Mouse (Mus musculus) forebrain, embryonic 13.5 days (tissue): Measurements from ENCODE around the gene Cdkn1b. TPM values are rescaled to one million over a fixed set of nuclear protein-coding genes. Genes with fewer than 3 reads are reported as not detected.
A peak's percentile ranks its signal among the peaks of the same experiment; 100 is the strongest.

Source experiments
- ATAC-seq: fragments of 200-750 bp; cut with Nextera tagmentation; 2 replicates; pipeline ENCODE4 v1.8.0; 2017
- H3K27ac ChIP-seq: fragments of 300-500 bp; sonication (generic); 2 replicates; pipeline ENCODE4 v1.5.1; 2015; ENCODE audit warnings: inconsistent platforms, mild to moderate bottlenecking, moderate library complexity
- H3K27me3 ChIP-seq: fragments of 300-500 bp; sonication (generic); 2 replicates; pipeline ENCODE4 v1.6.1; 2015; ENCODE audit warnings: mild to moderate bottlenecking, inconsistent platforms
- H3K36me3 ChIP-seq: fragments of 300-500 bp; sonication (generic); 2 replicates; pipeline ENCODE4 v1.6.1; 2015; ENCODE audit warnings: mild to moderate bottlenecking, inconsistent platforms; ENCODE audit not compliant: poor library complexity, severe bottlenecking
- H3K4me1 ChIP-seq: fragments of 300-500 bp; sonication (generic); 2 replicates; pipeline ENCODE4 v1.6.1; 2015; ENCODE audit warnings: inconsistent platforms
- H3K4me2 ChIP-seq: fragments of 300-500 bp; sonication (generic); 2 replicates; pipeline ENCODE4 v1.6.1; 2015; ENCODE audit warnings: inconsistent platforms, mild to moderate bottlenecking, moderate library complexity
- H3K4me3 ChIP-seq: fragments of 300-500 bp; sonication (generic); 2 replicates; pipeline ENCODE4 v1.5.1; 2015; ENCODE audit warnings: mild to moderate bottlenecking, inconsistent platforms
- H3K9ac ChIP-seq: fragments of 300-500 bp; sonication (generic); 2 replicates; pipeline ENCODE4 v1.6.1; 2015; ENCODE audit warnings: mild to moderate bottlenecking, inconsistent platforms
- H3K9me3 ChIP-seq: fragments of 300-500 bp; sonication (generic); replicated peaks from 2 replicates; pipeline ENCODE4 v1.6.1; 2016; ENCODE audit warnings: inconsistent platforms
- WGBS: fragments of 180-500 bp; shearing (Covaris S2); methylation state at CpG from one replicate; pipeline ENCODE4 v1.1.7; 2015; 5-methylcytosine and 5-hydroxymethylcytosine counted together
- polyA plus RNA-seq: library from polyadenylated mRNA; unstranded; fragments of >200 nt; fragmentation: Nextera tagmentation; extraction: Ambion mirVana; gene quantifications from 2 replicates; pipeline ENCODE4 v1.2.1, GENCODE M21; 2015

Cdkn1b gene
- polyA plus RNA-seq, 1 experiment from 2014 or later = 58.5 TPM

GRCm38 (mm10) chr6:134887008-134887407 lies 33.2 kb upstream of the Cdkn1b start:
- 9% methylated on average over 5 of the region's 5 CpGs for WGBS
- ATAC-seq = peak; percentile 19
- Histone ChIP-seq H3K9me3 (no peaks in the 10 kb centered on the region), H3K27ac (peak overlapping the region; percentile 94), H3K36me3 (peaks cover 8% of the 10 kb centered on the region), H3K9ac (peak overlapping the region; percentile 79), H3K27me3 (no peaks in the 10 kb centered on the region), H3K4me1 (peaks cover 52% of the 10 kb centered on the region), H3K4me3 (peak overlapping the region; percentile 61), H3K4me2 (peak overlapping the region; percentile 73)

DNA sequence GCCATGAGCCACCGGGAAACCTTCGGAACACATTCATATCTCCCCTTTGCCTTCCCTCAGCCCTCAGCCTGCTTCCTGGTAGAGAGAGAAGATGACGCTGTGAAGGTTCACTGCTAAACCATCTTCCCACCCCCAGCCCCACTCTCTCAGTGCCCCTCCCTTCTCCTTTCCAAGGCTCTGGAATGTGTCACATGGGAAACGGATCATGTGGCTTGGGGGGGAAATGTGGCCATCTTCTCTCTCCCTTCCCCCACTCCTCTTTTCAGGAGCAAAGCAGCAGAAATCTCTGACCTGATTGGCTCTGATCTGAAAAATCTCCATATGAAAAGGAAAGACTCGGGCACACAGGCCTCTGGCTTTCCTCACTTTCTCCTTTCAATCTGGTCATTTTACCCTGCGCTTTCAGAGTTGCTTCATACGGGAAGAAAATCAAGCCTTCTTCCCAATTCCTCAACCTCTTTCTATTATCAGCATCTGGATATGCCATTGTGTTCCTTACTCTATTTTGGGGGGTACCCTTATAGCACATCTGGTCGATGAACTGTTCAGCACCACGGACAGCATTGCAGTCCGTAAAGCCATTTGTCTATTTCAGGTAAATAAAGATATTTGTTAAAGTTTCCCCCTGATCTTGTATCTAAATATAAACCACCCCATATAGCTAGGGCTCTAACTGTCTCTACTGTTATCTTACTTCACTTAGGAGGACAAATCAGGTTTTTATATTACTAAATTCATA lies 32.3 kb upstream of the Cdkn1b start:
- Histone ChIP-seq H3K9ac (peak overlapping the region; percentile 79), H3K4me3 (peak overlapping the region; percentile 61), H3K27ac (peak overlapping the region; percentile 94), H3K27me3 (no peaks in the 10 kb centered on the region), H3K9me3 (no peaks in the 10 kb centered on the region), H3K4me1 (peaks cover 52% of the 10 kb centered on the region), H3K4me2 (peak overlapping the region; percentile 73), H3K36me3 (0 out of 2 replicates have a peak, but pooled peaks cover 4% of the 10 kb centered on the region)
- peak; percentile 93 for ATAC-seq
- under 1% methylated on average over 10 of the region's 10 CpGs for WGBS

DNA sequence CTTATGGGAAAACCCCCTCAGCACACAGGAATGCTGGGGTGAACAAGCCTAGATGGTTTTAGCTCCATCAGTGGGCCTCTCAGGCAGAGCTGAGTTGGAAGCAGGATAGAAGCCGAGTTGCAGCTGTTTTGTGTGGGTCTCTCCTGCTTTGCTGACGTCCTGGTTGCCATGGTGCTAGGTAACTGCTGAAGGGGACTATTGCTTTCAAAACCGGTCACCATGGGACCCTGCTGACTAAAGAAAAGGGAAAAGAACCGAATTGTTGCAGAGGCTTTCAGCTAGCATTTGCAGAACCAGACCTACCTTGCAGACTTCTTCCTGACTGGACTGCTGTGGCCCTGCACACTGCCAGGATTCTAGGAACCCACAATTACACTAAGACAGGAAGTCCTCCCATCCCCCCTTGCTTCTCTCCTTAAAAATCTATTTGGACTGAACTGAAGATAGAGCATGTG lies 31.6 kb upstream of the Cdkn1b start:
- peaks cover 52% of the 10 kb centered on the region for H3K4me1 ChIP-seq
- 0% methylated on average over 4 of the region's 4 CpGs for WGBS
- ATAC-seq = peak; percentile 71
- 0 out of 2 replicates have a peak, but pooled peaks cover 4% of the 10 kb centered on the region for H3K36me3 ChIP-seq
- H3K9ac ChIP-seq = peak overlapping the region; percentile 54
- H3K4me2 ChIP-seq = peak overlapping the region; percentile 73
- H3K9me3 ChIP-seq = no peaks in the 10 kb centered on the region
- H3K27ac ChIP-seq = peak overlapping the region; percentile 94
- no peaks in the 10 kb centered on the region for H3K27me3 ChIP-seq
- H3K4me3 ChIP-seq = peak overlapping the region; percentile 61

DNA sequence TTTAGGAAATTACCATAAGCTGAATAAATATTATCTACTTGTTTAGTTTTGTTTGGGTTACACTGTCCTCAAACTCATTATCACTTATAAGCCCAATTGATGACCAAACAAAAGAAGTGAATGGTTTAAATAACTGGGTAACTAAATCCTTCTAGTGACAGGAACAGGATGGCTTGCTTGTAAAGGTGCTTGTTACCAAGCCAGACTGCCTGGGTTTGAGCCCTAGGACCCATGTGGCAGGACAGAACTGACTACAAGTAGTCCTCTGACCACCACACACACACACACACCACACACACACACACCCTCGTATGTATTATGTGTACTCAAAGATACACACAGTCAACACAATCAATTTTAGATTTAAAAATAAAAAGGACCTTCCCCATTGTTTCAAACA lies 30.4 kb upstream of the Cdkn1b start:
- Histone ChIP-seq H3K4me1 (peaks cover 44% of the 10 kb centered on the region), H3K4me3 (no peak overlapping the region), H3K27ac (peak overlapping the region; percentile 94), H3K9ac (no peak overlapping the region), H3K27me3 (no peaks in the 10 kb centered on the region), H3K9me3 (no peaks in the 10 kb centered on the region), H3K36me3 (no peaks in the 10 kb centered on the region), H3K4me2 (no peak overlapping the region)
- ATAC-seq = no peak
- 56% methylated on average over 1 of the region's 1 CpGs for WGBS

DNA sequence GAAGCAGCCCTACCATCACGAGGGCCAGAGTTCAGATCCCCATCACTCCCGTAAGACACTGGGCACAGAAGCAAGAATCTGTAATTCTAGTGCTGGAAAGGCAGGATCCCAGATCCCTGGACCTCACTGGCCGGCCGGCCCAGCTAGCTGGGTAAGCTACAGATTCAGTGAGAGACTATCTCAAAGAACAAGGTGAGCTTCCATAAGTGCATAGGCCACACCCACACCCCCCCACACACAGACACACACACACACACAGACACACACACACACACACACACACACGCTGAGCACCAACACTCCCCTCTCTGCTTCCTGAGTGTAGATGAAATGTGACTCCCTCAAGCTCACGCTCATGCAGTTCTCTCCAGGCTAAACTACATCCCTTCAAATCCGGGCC lies 29.8 kb upstream of the Cdkn1b start:
- H3K36me3 ChIP-seq = no peaks in the 10 kb centered on the region
- H3K4me1 ChIP-seq = peaks cover 37% of the 10 kb centered on the region
- 82% methylated on average over 7 of the region's 7 CpGs for WGBS
- H3K4me2 ChIP-seq = no peak overlapping the region
- no peak overlapping the region for H3K4me3 ChIP-seq
- no peaks in the 10 kb centered on the region for H3K9me3 ChIP-seq
- no peaks in the 10 kb centered on the region for H3K27me3 ChIP-seq
- H3K9ac ChIP-seq = no peak overlapping the region
- ATAC-seq = no peak
- H3K27ac ChIP-seq = no peak overlapping the region

DNA sequence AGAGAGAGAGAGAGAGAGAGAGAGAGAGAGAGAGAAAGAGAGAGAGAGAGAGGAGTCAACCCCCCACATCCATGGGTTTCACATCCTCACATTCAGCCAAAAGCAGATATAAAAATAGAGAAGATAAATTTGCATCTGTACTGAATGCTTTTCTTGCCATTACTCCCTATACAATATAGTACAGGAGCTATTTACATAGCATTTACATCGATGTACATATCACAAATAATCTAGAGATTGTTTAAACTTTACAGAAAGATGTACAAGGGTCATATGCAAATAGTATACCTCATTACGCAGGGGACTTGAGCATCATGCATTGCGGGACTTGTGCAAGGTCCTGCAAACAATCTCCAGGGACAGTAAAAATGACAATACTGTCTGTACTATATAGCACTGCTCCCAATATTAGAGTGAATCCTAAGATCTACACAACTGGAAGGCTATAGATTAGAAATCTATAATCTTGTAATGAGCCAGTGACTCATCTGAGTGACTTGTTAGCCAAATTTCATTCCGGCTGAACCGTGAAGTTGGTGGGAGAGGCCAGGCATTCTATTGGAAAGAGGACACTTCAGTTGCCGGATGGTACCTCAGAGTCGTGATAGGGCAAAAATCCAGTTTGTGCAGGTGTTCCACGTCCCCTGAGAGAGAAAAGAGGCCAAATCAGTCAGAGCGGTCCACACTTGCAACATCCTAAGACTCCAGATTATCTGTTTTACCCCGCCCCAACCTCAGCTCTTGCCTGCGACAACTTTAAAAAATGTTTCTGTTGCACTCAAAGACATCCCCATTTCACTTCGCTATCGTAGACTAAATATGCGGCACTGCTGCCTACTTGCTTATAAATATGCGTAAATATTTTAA lies 23.4 kb upstream of the Cdkn1b start:
- ATAC-seq = no peak
- Histone ChIP-seq H3K27ac (no peak overlapping the region), H3K9ac (peak overlapping the region; percentile 92), H3K4me1 (peaks cover 26% of the 10 kb centered on the region), H3K4me3 (peak overlapping the region; percentile 64), H3K27me3 (no peaks in the 10 kb centered on the region), H3K36me3 (no peaks in the 10 kb centered on the region), H3K4me2 (peak overlapping the region; percentile 75), H3K9me3 (no peaks in the 10 kb centered on the region)
- WGBS = 54% methylated on average over 15 of the region's 15 CpGs

GRCm38 (mm10) chr6:134897443-134898094 lies 22.6 kb upstream of the Cdkn1b start:
- Histone ChIP-seq H3K27me3 (no peaks in the 10 kb centered on the region), H3K4me1 (peaks cover 26% of the 10 kb centered on the region), H3K9me3 (no peaks in the 10 kb centered on the region), H3K36me3 (no peaks in the 10 kb centered on the region), H3K4me3 (peak overlapping the region; percentile 64), H3K27ac (peak overlapping the region; percentile 100), H3K9ac (peak overlapping the region; percentile 92), H3K4me2 (peak overlapping the region; percentile 75)
- ATAC-seq = peak; percentile 92
- WGBS = under 1% methylated on average over 38 of the region's 38 CpGs

GRCm38 (mm10) chr6:134898095-134898965 lies 21.9 kb upstream of the Cdkn1b start, which contains the start of gene Gpr19:
Gene Gpr19 (minus strand): TSS chr6:134898578.
- peak within 1 kb of the TSS; percentile 92 for H3K9ac ChIP-seq
- WGBS = under 1% methylated on average over 51 of the region's 51 CpGs

DNA sequence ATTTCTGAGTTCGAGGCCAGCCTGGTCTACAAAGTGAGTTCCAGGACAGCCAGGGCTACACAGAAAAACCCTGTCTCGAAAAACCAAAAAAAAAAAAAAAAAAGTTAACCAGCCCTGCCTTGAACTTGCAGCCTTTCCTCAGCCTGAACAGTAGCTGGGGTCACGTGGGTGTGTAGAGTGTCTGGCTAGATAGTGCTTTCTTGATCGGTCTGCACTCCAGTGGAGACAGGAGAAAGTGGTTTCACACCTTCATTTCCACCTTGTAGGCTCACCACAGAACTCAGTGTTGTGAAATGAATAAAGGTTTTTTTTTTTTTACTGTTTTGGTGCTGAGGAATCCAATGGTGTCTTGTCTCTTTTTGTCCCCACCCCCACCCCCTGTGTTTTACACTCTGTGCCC lies 16.8 kb upstream of the Cdkn1b start:
- H3K9me3 ChIP-seq = no peaks in the 10 kb centered on the region
- H3K27ac ChIP-seq = no peak overlapping the region
- no peaks in the 10 kb centered on the region for H3K27me3 ChIP-seq
- WGBS = 88% methylated on average over 3 of the region's 4 CpGs
- ATAC-seq = no peak
- H3K4me3 ChIP-seq = no peak overlapping the region
- H3K4me1 ChIP-seq = peaks cover 11% of the 10 kb centered on the region
- no peak overlapping the region for H3K9ac ChIP-seq
- H3K36me3 ChIP-seq = no peaks in the 10 kb centered on the region
- H3K4me2 ChIP-seq = no peak overlapping the region

More at GRCm38 (mm10) chr6:134898095-134898965, 21.9 kb upstream of the Cdkn1b start, which contains the start of gene Gpr19:
- peak; percentile 94 for ATAC-seq
- Histone ChIP-seq H3K36me3 (no peaks in the 10 kb centered on the region), H3K4me2 (peak within 1 kb of the TSS; percentile 75), H3K4me3 (peak within 1 kb of the TSS; percentile 64), H3K27ac (peak within 1 kb of the TSS; percentile 100), H3K27me3 (no peaks in the 10 kb centered on the region), H3K9me3 (no peaks in the 10 kb centered on the region), H3K4me1 (peaks cover 26% of the 10 kb centered on the region)

DNA sequence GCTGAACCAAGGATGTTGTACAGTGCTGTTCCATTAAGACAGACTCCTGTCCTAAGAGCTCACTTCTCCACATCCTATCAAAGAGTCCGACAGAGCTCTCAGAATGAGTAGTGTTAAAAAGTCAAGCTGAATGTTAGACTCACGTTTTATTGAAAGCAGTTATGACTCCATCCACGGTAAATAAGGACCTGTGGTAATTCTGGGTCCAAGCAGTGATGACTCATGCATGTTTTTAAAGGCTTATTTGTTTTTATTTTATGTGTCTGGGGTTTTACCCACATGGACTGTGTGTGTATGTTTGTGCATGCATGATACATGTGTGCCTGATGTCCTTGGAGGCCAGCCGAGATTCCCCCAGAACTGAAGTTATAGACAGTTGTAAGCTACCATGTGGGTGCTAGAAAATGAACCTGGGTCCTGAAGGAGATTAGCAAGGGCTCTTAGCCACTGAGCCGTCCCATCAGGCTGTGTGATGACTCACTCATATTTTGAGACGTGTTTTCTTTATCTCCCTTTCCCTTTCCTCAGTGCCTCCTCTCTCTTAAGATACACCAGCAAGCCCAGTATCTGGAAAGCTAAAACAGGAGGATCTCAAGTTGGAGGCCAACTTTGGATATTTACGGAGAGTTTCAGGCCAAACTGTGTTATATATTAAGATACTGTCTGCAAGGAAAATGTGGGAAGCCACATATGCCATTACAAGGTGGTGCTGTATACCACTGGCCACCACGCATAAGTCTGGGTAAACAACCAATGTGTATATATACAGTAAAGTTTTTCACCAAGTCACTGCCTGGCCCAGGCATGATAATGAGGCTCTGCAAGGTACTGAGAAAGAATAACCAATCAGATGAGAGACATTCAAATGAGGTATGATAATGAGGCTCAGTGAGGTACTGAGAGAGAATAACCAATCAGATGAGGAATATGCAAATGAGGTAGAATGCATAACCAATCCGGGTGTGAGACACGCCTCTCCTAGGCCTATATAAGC lies 16.0 kb upstream of the Cdkn1b start:
- no peaks in the 10 kb centered on the region for H3K36me3 ChIP-seq
- H3K9me3 ChIP-seq = no peaks in the 10 kb centered on the region
- ATAC-seq = no peak
- H3K27me3 ChIP-seq = no peaks in the 10 kb centered on the region
- H3K4me2 ChIP-seq = no peak overlapping the region
- no peak overlapping the region for H3K4me3 ChIP-seq
- H3K9ac ChIP-seq = no peak overlapping the region
- WGBS = 95% methylated on average over 10 of the region's 10 CpGs
- peaks cover 7% of the 10 kb centered on the region for H3K4me1 ChIP-seq
- H3K27ac ChIP-seq = no peak overlapping the region
